Mouse (Mus musculus) CD4-positive, CD25-positive, alpha-beta regulatory T cell (primary cell): Measurements from ENCODE around the gene Mettl22. TPM values are rescaled to one million over a fixed set of nuclear protein-coding genes. Genes with fewer than 3 reads are reported as not detected.

ENCODE experiments used
- polyA plus RNA-seq: library from polyadenylated mRNA; unstranded; fragments of 100-300 nt; shearing (Covaris generic); gene quantifications from one replicate; pipeline ENCODE4 v1.2.1, GENCODE M21; 2017

The Mettl22 gene
- 29.1 TPM for polyA plus RNA-seq

GRCm38 (mm10) chr16:8470603-8471481 is at the start of gene Mettl22:
Gene Mettl22 (plus strand): TSS chr16:8470788.

DNA sequence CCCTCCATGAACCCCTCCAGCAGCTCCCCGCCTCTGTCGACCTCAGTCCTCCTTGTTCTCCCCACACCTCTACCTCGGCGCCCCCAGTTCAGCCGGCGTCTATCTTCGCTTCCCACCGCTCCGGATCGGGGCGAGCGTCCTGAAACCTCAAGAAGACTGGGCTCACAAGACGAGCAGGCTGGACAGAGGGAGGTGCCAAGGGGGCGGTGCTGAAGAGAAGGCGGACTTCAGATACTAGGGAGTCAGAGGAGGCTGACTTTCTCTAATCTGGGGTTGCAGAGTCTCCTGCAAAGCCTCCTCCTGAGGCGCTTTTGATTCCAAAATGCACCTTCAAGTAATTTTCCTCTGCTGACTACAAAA is 45.6 kb upstream of the Mettl22 start, which contains the start of gene Tmem114:
Gene Tmem114 (minus strand): TSS at position 166 of the 360 bp plus-strand sequence.

GRCm38 (mm10) chr16:8513236-8513906 is 42.8 kb downstream of the Mettl22 start, which contains the start of gene Abat:
Gene Abat (plus strand): TSS chr16:8513429.

Other genes starting within 250 kb of the Mettl22 start
- gene Tmem114, start 45.7 kb upstream of the Mettl22 start, polyA plus RNA-seq, result not detected
- 0.67 TPM for gene Abat, start 42.6 kb downstream of the Mettl22 start, polyA plus RNA-seq
- gene Pmm2, start 166.9 kb downstream of the Mettl22 start, polyA plus RNA-seq, result 95.1 TPM
- 16.1 TPM for gene Tmem186, start 166.9 kb downstream of the Mettl22 start, polyA plus RNA-seq
- 14.0 TPM for gene Carhsp1, start 201.4 kb downstream of the Mettl22 start, polyA plus RNA-seq
- gene Gm5767, start 210.0 kb downstream of the Mettl22 start, polyA plus RNA-seq, result 0.34 TPM